Mouse (Mus musculus) liver, adult (tissue): ENCODE data around the gene Rad51b.

ENCODE experiments used
- GATA4 ChIP-seq: IDR thresholded peaks from 2 replicates; pipeline ENCODE4 v1.6.1; 2014; ENCODE audit warnings: mild to moderate bottlenecking, low read length; ENCODE audit not compliant: insufficient replicate concordance

The Rad51b gene

DNA sequence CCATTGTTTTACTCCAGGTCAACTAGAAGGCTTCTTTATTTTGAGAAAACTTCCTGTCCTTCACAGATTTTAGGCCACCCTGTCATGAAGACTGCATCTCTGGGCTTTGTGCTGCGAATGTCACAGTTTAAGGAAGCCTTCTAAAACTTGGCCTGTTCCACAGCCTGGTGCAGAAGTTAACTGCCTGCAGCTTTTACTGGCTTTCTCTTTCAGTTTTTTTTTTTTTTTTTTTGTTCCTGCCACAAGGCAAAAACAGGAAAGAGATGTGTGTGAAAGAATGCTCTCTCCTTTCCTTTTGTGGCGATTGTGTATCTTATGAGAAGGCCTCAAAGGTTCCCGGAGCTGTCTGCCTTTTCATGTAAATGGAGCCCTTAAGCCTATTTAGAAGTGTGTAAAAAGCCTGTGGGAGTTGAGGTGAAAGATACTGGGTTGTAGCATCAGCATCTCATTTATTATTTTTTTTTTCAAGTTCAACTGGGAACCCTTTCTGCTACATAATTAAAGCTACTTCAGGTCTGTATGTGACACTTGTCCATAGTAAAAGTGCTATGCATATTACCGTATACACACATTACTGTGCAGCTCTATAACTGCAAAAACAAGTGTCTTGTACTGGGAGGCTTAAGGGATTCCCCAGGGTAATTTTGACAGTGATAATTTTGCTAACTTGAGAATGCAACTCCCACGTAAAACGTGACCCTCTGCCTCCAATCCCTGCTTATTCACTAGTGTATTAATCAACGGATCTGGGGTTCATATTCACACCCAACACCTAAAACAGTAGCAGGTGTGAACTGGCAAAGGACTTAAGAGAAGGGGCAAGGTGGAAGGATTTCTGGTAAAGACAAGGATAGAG is 328.8 kb downstream of the Rad51b start:
- TF ChIP-seq GATA4, result peak; percentile 79

- TF ChIP-seq GATA4, result no peak
Measured at GRCm38 (mm10) chr12:79626555-79627080, 329.5 kb downstream of the Rad51b start.

- no peak for TF ChIP-seq GATA4
Measured at GRCm38 (mm10) chr12:79627351-79628120, 330.5 kb downstream of the Rad51b start.

GRCm38 (mm10) chr12:79628121-79628774 is 331.2 kb downstream of the Rad51b start:
- TF ChIP-seq GATA4, result no peak

GRCm38 (mm10) chr12:79629945-79630850 is 333.1 kb downstream of the Rad51b start:
- no peak for TF ChIP-seq GATA4

DNA sequence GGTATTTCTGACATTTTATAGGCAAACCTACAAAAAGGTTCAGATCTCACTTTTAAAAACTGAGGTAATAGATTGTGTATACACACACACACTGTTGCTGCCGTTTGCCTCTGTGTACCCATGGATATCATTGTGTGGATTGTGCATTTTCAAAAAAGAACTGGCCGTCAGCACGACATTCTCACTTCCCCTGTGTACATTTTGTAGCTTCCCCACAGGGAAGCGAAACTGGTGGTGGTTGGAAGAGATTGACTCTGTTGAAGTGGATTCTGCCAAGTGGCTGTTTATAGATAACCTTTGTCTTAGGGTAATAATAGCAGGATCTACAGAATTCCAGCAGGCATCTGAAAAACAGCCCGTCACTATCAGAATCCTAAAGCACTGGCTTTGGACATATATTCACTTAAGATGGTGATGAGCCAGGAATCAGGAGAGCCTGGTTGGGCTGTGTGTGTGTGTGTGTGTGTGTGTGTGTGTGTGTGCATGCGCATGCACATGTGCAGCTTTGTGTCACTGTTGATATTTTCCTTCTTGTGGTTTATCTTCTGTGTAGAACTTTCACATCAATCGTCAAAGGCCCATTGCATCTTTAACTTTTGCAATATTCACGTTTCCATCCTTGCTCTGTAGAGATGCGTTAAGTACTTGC is 336.5 kb downstream of the Rad51b start:
- TF ChIP-seq GATA4, result no peak

GRCm38 (mm10) chr12:79641570-79642285 is 344.6 kb downstream of the Rad51b start:
- TF ChIP-seq GATA4, result 0 out of 2 replicates have a peak, but pooled peaks have one; percentile 14

- no peak for TF ChIP-seq GATA4
Measured at GRCm38 (mm10) chr12:79642715-79643114, 345.6 kb downstream of the Rad51b start.

- no peak for TF ChIP-seq GATA4
Measured at GRCm38 (mm10) chr12:79645656-79646055, 348.6 kb downstream of the Rad51b start.

- no peak for TF ChIP-seq GATA4
Measured at GRCm38 (mm10) chr12:79646646-79647164, 349.6 kb downstream of the Rad51b start.

DNA sequence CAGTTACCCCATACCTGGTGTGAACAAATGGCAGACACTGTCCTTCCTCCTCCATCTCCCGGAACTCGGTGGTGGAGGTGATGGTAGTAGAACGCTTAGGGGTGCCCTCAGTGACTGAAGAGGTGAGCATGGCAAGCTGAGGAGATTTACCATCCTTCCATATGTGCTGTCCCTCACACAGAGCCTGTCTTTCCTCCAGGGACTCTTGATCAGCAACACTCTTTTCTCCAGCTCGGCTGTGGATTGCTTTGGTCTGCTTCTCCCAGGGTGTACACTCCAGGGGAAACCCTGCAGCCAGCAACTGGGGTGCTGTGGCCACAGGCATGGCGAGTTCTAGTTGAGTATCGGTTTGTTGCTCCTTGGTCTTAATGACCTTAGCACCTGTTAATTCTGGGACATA is 350.3 kb downstream of the Rad51b start:
- no peak for TF ChIP-seq GATA4

GRCm38 (mm10) chr12:79647976-79648375 is 350.9 kb downstream of the Rad51b start:
- no peak for TF ChIP-seq GATA4

- no peak for TF ChIP-seq GATA4
Measured at GRCm38 (mm10) chr12:79648812-79649700, 352.0 kb downstream of the Rad51b start.
